Mouse (Mus musculus) liver, embryonic 16.5 days (tissue): ENCODE measurements around the gene Ptgds. TPM values are rescaled to one million over a fixed set of nuclear protein-coding genes. Genes with fewer than 3 reads are reported as not detected.

ENCODE experiments used
- ATAC-seq: fragments of 200-750 bp; cut with Nextera tagmentation; 2 replicates; pipeline ENCODE4 v1.8.0; 2017; ENCODE audit warnings: low read depth, mild to moderate bottlenecking, moderate number of reproducible peaks, moderate library complexity
- H3K27ac ChIP-seq: fragments of 300-500 bp; sonication (generic); 2 replicates; pipeline ENCODE4 v1.5.1; 2014; ENCODE audit warnings: mild to moderate bottlenecking, low read length
- H3K27me3 ChIP-seq: fragments of 300-500 bp; sonication (generic); 2 replicates; pipeline ENCODE4 v1.6.1; 2014; ENCODE audit warnings: low read depth, low read length, mixed read lengths; ENCODE audit not compliant: control insufficient read depth, insufficient read depth
- H3K36me3 ChIP-seq: fragments of 300-500 bp; sonication (generic); 2 replicates; pipeline ENCODE4 v1.6.1; 2014; ENCODE audit warnings: mild to moderate bottlenecking; ENCODE audit not compliant: control insufficient read depth, insufficient read depth
- H3K4me1 ChIP-seq: fragments of 300-500 bp; sonication (generic); 2 replicates; pipeline ENCODE4 v1.6.1; 2014; ENCODE audit warnings: low read depth, low read length, mixed read lengths; ENCODE audit not compliant: control insufficient read depth
- H3K4me2 ChIP-seq: fragments of 300-500 bp; sonication (generic); 2 replicates; pipeline ENCODE4 v1.6.1; 2014; ENCODE audit warnings: low read depth, low read length, mixed read lengths
- H3K4me3 ChIP-seq: fragments of 300-500 bp; sonication (generic); 2 replicates; pipeline ENCODE4 v1.5.1; 2014; ENCODE audit warnings: low read depth, mild to moderate bottlenecking, low read length
- H3K9ac ChIP-seq: fragments of 300-500 bp; sonication (generic); 2 replicates; pipeline ENCODE4 v1.6.1; 2014; ENCODE audit warnings: low read depth, low read length
- H3K9me3 ChIP-seq: fragments of 300-500 bp; sonication (generic); replicated peaks from 2 replicates; pipeline ENCODE4 v1.6.1; 2016; ENCODE audit warnings: low read length; ENCODE audit not compliant: control insufficient read depth
- WGBS: fragments of 180-500 bp; shearing (Covaris S2); extraction: QIAGEN DNeasy Blood & Tissue Kit; methylation state at CpG from one replicate; pipeline ENCODE4 v1.1.7; 2014; ENCODE audit not compliant: insufficient replicate concordance; 5-methylcytosine and 5-hydroxymethylcytosine counted together
- polyA plus RNA-seq: library from polyadenylated mRNA; unstranded; fragments of >200 nt; fragmentation: Nextera tagmentation; extraction: Ambion mirVana; gene quantifications from 2 replicates; pipeline ENCODE4 v1.2.1, GENCODE M21; 2015

Gene Ptgds
- 0.35 and 0.71 TPM in 2 replicates for polyA plus RNA-seq

GRCm38 (mm10) chr2:25469969-25470368 is at the start of gene Ptgds:
Gene Ptgds (minus strand): TSS chr2:25470046.
- H3K4me3 ChIP-seq, result no peak within 1 kb of the TSS
- no peak for ATAC-seq

GRCm38 (mm10) chr2:25509912-25510311 is 40.1 kb upstream of the Ptgds start:
- Histone ChIP-seq H3K9ac (no peak overlapping the region), H3K4me2 (no peak overlapping the region), H3K9me3 (no peaks in the 10 kb centered on the region), H3K27me3 (no peaks in the 10 kb centered on the region), H3K4me1 (no peaks in the 10 kb centered on the region), H3K36me3 (no peaks in the 10 kb centered on the region), H3K4me3 (no peak overlapping the region), H3K27ac (no peak overlapping the region)
- WGBS, result 57% methylated on average over 3 of the region's 3 CpGs
- no peak for ATAC-seq

More at GRCm38 (mm10) chr2:25469969-25470368, at the start of gene Ptgds:
- H3K9ac ChIP-seq, result no peak within 1 kb of the TSS
- WGBS, result 54% methylated on average over 6 of the region's 6 CpGs
- H3K27ac ChIP-seq, result no peak within 1 kb of the TSS
- H3K9me3 ChIP-seq, result no peaks in the 10 kb centered on the region
- no peak within 1 kb of the TSS for H3K4me2 ChIP-seq
- no peaks in the 10 kb centered on the region for H3K27me3 ChIP-seq
- no peaks in the 10 kb centered on the region for H3K36me3 ChIP-seq
- no peaks in the 10 kb centered on the region for H3K4me1 ChIP-seq

- Histone ChIP-seq H3K4me3 (no peak overlapping the region), H3K27me3 (no peaks in the 10 kb centered on the region), H3K27ac (no peak overlapping the region), H3K9ac (no peak overlapping the region), H3K9me3 (no peaks in the 10 kb centered on the region), H3K36me3 (peaks cover 6% of the 10 kb centered on the region; the same call in 1 of the 2 replicates), H3K4me2 (no peak overlapping the region), H3K4me1 (peaks cover 18% of the 10 kb centered on the region)
- ATAC-seq, result no peak
- 41% methylated on average over 5 of the region's 5 CpGs for WGBS
Measured at GRCm38 (mm10) chr2:25506964-25507363, 37.1 kb upstream of the Ptgds start.

DNA sequence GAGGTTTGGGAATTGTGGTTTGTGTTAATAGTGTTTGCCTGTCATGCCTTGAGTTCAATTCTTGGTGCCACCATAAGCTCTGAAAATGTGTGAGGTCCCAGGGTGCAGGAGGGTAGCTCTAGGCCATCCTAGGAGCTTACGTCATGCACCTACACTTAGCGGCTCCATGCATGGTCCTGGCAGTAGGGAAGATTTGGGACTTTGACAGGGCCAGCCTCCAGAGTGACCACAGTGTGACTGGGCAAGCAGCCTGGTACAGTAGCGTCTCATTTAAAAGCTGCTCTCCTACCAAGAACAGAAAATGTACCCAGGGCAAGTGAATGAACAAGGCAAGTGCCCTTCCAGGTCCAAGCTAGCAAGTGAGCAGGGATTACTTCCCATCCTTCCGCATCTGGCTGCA is 36.0 kb upstream of the Ptgds start:
- 78% methylated on average over 4 of the region's 4 CpGs for WGBS
- H3K9me3 ChIP-seq, result no peaks in the 10 kb centered on the region
- no peak overlapping the region for H3K9ac ChIP-seq
- no peak for ATAC-seq
- peaks cover 6% of the 10 kb centered on the region; the same call in 1 of the 2 replicates for H3K36me3 ChIP-seq
- H3K27me3 ChIP-seq, result no peaks in the 10 kb centered on the region
- no peak overlapping the region for H3K27ac ChIP-seq
- peaks cover 27% of the 10 kb centered on the region for H3K4me1 ChIP-seq
- no peak overlapping the region for H3K4me3 ChIP-seq
- no peak overlapping the region for H3K4me2 ChIP-seq

DNA sequence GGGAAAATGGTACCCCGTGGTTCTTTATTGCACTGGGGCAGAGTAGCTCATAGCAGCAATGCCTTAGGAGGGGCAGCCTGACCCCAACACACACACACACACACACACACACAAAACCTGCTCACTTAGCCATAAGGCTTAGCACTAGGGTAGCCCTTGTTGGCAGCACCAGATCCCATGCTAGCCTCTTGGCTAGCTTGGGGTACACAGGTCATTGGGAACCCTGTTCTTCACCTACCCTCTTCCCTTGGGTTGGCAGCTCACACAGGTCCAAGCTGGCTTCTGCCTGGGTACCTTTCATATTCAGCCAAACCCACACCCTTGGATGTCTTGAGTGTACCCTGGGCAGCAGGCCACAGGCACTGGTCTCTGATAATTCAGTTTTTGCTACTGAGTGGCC is 35.2 kb upstream of the Ptgds start:
- no peak overlapping the region for H3K9ac ChIP-seq
- no peak for ATAC-seq
- H3K27me3 ChIP-seq, result no peaks in the 10 kb centered on the region
- H3K4me1 ChIP-seq, result peaks cover 32% of the 10 kb centered on the region
- no peak overlapping the region for H3K27ac ChIP-seq
- peaks cover 6% of the 10 kb centered on the region; the same call in 1 of the 2 replicates for H3K36me3 ChIP-seq
- no peak overlapping the region for H3K4me3 ChIP-seq
- no peak overlapping the region for H3K4me2 ChIP-seq
- 61% methylated on average over 1 of the region's 1 CpGs for WGBS
- no peaks in the 10 kb centered on the region for H3K9me3 ChIP-seq

GRCm38 (mm10) chr2:25504538-25504937 is 34.7 kb upstream of the Ptgds start:
- 51% methylated on average over 19 of the region's 19 CpGs for WGBS
- Histone ChIP-seq H3K9me3 (no peaks in the 10 kb centered on the region), H3K4me2 (no peak overlapping the region), H3K36me3 (peaks cover 6% of the 10 kb centered on the region; the same call in 1 of the 2 replicates), H3K27me3 (no peaks in the 10 kb centered on the region), H3K4me3 (no peak overlapping the region), H3K4me1 (peaks cover 36% of the 10 kb centered on the region), H3K27ac (no peak overlapping the region), H3K9ac (no peak overlapping the region)
- no peak for ATAC-seq

GRCm38 (mm10) chr2:25502726-25503125 is 32.9 kb upstream of the Ptgds start:
- Histone ChIP-seq H3K4me1 (peaks cover 42% of the 10 kb centered on the region), H3K27ac (peak overlapping the region; percentile 56), H3K36me3 (peaks cover 6% of the 10 kb centered on the region; the same call in 1 of the 2 replicates), H3K4me3 (no peak overlapping the region), H3K27me3 (no peaks in the 10 kb centered on the region), H3K4me2 (peak overlapping the region; percentile 84; the same call in 1 of the 2 replicates), H3K9me3 (no peaks in the 10 kb centered on the region), H3K9ac (0 out of 2 replicates have a peak overlapping the region, but pooled peaks have one; percentile 10)
- peak; percentile 58 for ATAC-seq
- 36% methylated on average over 3 of the region's 3 CpGs for WGBS

DNA sequence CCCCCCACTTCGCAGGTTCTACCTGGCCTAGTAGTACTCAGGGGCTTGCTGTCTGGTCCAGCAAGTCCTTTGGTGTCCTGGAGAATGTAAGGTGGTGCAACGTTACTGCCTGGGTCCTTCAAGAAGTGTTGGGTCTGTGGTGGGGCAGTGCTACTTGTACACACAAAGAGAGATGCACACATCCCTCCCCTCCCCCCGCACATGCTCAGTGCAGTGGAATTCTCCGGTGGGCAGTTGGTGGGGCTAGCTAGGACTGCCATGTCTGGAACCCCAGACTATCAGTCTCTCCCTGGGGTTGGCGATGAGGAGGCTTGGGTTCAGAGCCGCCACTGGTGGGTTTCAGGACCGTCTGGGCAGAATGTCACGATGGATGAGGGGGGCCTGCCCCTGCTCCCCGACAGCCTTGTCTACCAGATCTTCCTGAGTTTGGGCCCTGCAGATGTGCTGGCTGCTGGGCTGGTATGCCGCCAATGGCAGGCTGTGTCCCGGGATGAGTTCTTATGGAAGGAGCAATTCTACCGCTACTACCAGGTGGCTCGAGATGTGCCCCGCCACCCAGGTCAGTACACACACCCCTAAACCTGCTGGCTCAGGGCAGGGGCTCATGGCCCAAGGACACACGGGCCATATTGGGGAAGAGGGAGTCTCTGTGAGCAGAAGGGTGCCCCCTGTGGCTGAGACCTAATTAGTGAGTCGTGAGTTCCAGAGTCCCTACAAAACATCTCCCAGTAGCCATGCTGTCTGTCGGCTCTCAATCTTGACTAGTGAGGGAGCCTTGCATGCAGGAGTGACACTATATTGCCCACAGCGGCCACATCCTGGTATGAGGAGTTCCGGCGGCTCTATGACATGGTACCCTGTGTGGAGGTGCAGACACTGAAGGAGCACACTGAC is 32.0 kb upstream of the Ptgds start, which contains the start of gene C8g:
C8g (minus strand) TSS at position 127 of the 894 bp plus-strand sequence.
- H3K36me3 ChIP-seq, result peaks cover 6% of the 10 kb centered on the region; the same call in 1 of the 2 replicates
- peak within 1 kb of the TSS; percentile 87 for H3K9ac ChIP-seq
- ATAC-seq, result no peak
- peaks cover 42% of the 10 kb centered on the region for H3K4me1 ChIP-seq
- peak within 1 kb of the TSS; percentile 82 for H3K4me3 ChIP-seq
- H3K27ac ChIP-seq, result peak within 1 kb of the TSS; percentile 81
- peak within 1 kb of the TSS; percentile 84 for H3K4me2 ChIP-seq
- 64% methylated on average over 20 of the region's 20 CpGs for WGBS
- no peaks in the 10 kb centered on the region for H3K9me3 ChIP-seq
- H3K27me3 ChIP-seq, result no peaks in the 10 kb centered on the region
